In genomic region chr9:69713577-69714327, GRCm38 (mm10) we compare ENCODE assay signal across 14 mouse cellular contexts. TPM values are rescaled to one million over a fixed set of nuclear protein-coding genes. Genes with fewer than 3 reads are reported as not detected.
DNase-seq lines count a peak whose midpoint lies in the region; ATAC-seq and TF ChIP-seq lines count a peak whose summit lies in the region.
"Had no signal": no experiment of that assay in that cellular context is flagged by ENCODE, and none has a peak within 500 bp of the region (broad histone marks: within the 10 kb centered on the region; RNA-seq: fewer than 3 reads in every experiment).

No protein-coding gene starts in this region.

- peaks cover 29% of the 10 kb centered on the region for H3K4me1 ChIP-seq in heart, embryonic 12.5 days (replicated peaks)
- peaks cover 59% of the 10 kb centered on the region for H3K4me1 ChIP-seq in hindbrain, embryonic 10.5 days (replicated peaks)
- H3K4me1 ChIP-seq in midbrain, embryonic 15.5 days: peaks cover 7% of the 10 kb centered on the region; the same call in 1 of the 2 replicates
- H3K4me1 ChIP-seq in thymus, adult 2 months (replicated peaks; ENCODE audit: control insufficient read depth, insufficient read depth, low read length): peaks cover 2% of the 10 kb centered on the region

- H3K9me3 ChIP-seq in heart, embryonic 12.5 days (replicated peaks): no peaks in the 10 kb centered on the region
- no peaks in the 10 kb centered on the region for H3K9me3 ChIP-seq in hindbrain, embryonic 10.5 days
- H3K9me3 ChIP-seq in midbrain, embryonic 15.5 days: no peaks in the 10 kb centered on the region; the same call in 1 of the 2 replicates

- H3K27ac ChIP-seq in heart, embryonic 12.5 days (ENCODE audit: poor library complexity, severe bottlenecking): no peak overlapping the region
- H3K27ac ChIP-seq in hindbrain, embryonic 10.5 days: peak overlapping the region; percentile 82
- H3K27ac ChIP-seq in midbrain, embryonic 15.5 days: no peak overlapping the region
- no peak overlapping the region for H3K27ac ChIP-seq in thymus, adult 2 months (ENCODE audit: control insufficient read depth, insufficient read depth, low read length)

- WGBS in heart, embryonic 12.5 days: 45% methylated on average over 18 of the region's 18 CpGs
- 16% methylated on average over 18 of the region's 18 CpGs for WGBS in hindbrain, embryonic 10.5 days
- 6% methylated on average over 18 of the region's 18 CpGs for WGBS in midbrain, embryonic 15.5 days
- WGBS in thymus, adult 2 months: 82% methylated on average over 18 of the region's 18 CpGs

- no peaks in the 10 kb centered on the region for H3K36me3 ChIP-seq in heart, embryonic 12.5 days
- H3K36me3 ChIP-seq in hindbrain, embryonic 10.5 days: no peaks in the 10 kb centered on the region
- H3K36me3 ChIP-seq in midbrain, embryonic 15.5 days (replicated peaks): no peaks in the 10 kb centered on the region
- H3K36me3 ChIP-seq in thymus, adult 2 months (ENCODE audit: control insufficient read depth, insufficient read depth, low read length): no peaks in the 10 kb centered on the region

- TF ChIP-seq CTCF in brain, embryonic 14.5 days (IDR thresholded peaks at IDR 0.05; ENCODE audit: borderline replicate concordance, extremely low read depth, insufficient read depth, insufficient read length): no peak
- no peak for TF ChIP-seq CTCF in thymus, adult 2 months (IDR thresholded peaks at IDR 0.05; ENCODE audit: borderline replicate concordance, control insufficient read depth, extremely low read depth, insufficient read depth, low read length, poor library complexity)

- H3K4me3 ChIP-seq in heart, embryonic 12.5 days: no peak overlapping the region
- peak overlapping the region; percentile 34 for H3K4me3 ChIP-seq in hindbrain, embryonic 10.5 days
- H3K4me3 ChIP-seq in midbrain, embryonic 15.5 days: no peak overlapping the region
- H3K4me3 ChIP-seq in thymus, adult 2 months (ENCODE audit: control insufficient read depth, insufficient read depth, low read length): no peak overlapping the region

- ATAC-seq in heart, embryonic 12.5 days (ENCODE audit: insufficient number of reproducible peaks, low FRiP score): no peak
- peak; percentile 48; the same call in 1 of the 2 replicates for ATAC-seq in midbrain, embryonic 15.5 days (replicated peaks)
- no peak for ATAC-seq in activated CD4-positive, CD25-positive, alpha-beta regulatory T cell, adult 4 months

- no peak for DNase-seq in heart, postnatal 10 days
- peak; percentile 80 for DNase-seq in brain, embryonic 14.5 days (ENCODE audit: low read depth)
- peak; percentile 75 for DNase-seq in hindbrain, embryonic 10.5 days (ENCODE audit: low spot score)
- DNase-seq in spleen, postnatal 14 days (ENCODE audit: low spot score in 2 of 2): no peak
- DNase-seq in thymus, adult 2 months: no peak
- DNase-seq: adrenal gland, postnatal 14 days; cerebellum, adult 2 months; kidney, adult 18-20 months; layer of hippocampus, adult 9-11 months had no signal

- H3K27me3 ChIP-seq in heart, embryonic 12.5 days (replicated peaks): no peaks in the 10 kb centered on the region
- no peaks in the 10 kb centered on the region for H3K27me3 ChIP-seq in hindbrain, embryonic 10.5 days (ENCODE audit: insufficient read depth, poor library complexity, severe bottlenecking)
- 0 out of 2 replicates have a peak, but pooled peaks cover 8% of the 10 kb centered on the region for H3K27me3 ChIP-seq in midbrain, embryonic 15.5 days (replicated peaks)
- no peaks in the 10 kb centered on the region for H3K27me3 ChIP-seq in thymus, adult 2 months (ENCODE audit: control insufficient read depth, insufficient read depth, low read length)

- TF ChIP-seq POLR2A in brain, embryonic 14.5 days (IDR thresholded peaks at IDR 0.05; ENCODE audit: borderline replicate concordance, extremely low read depth, insufficient read depth, insufficient read length, poor library complexity, severe bottlenecking): no peak
- no peak for TF ChIP-seq POLR2A in thymus, adult 2 months (IDR thresholded peaks at IDR 0.05; ENCODE audit: control insufficient read depth, extremely low read depth, insufficient read depth, low read length, poor library complexity)

- H3K4me2 ChIP-seq in heart, embryonic 12.5 days: peak overlapping the region; percentile 13; the same call in 1 of the 2 replicates
- H3K4me2 ChIP-seq in midbrain, embryonic 15.5 days: peak overlapping the region; percentile 25; the same call in 1 of the 2 replicates

- no peak overlapping the region for H3K9ac ChIP-seq in heart, embryonic 12.5 days
- H3K9ac ChIP-seq in midbrain, embryonic 15.5 days: no peak overlapping the region

- intact Hi-C loops in heart, postnatal 10 days (cut with DNase I): no loop called here

RNA-seq across cellular contexts. Expression of gene Foxb1, which starts 47.0 kb away (rescaled TPM):
- not detected in 2 replicates for polyA plus RNA-seq in heart, embryonic 12.5 days (2016; fragmentation: Nextera tagmentation; extraction: Ambion mirVana)
- not detected for total RNA-seq in heart, postnatal 10 days (2021)
- 10.1 and 14.1 TPM in 2 replicates for polyA plus RNA-seq in brain, embryonic 14.5 days (2012; rRNA removed)
- 5.7 and 6.8 TPM in 2 replicates for polyA plus RNA-seq in hindbrain, embryonic 10.5 days (2016; fragmentation: Nextera tagmentation; extraction: Ambion mirVana)
- 15.1 and 20.7 TPM in 2 replicates for polyA plus RNA-seq in midbrain, embryonic 15.5 days (2015; fragmentation: Nextera tagmentation; extraction: Ambion mirVana)
- polyA plus RNA-seq in activated CD4-positive, CD25-positive, alpha-beta regulatory T cell, adult 4 months (2017; shearing (Covaris generic)): not detected
- polyA plus RNA-seq in thymus, adult 2 months (2012; rRNA removed): 1.0 and 1.7 TPM in 2 replicates
- total RNA-seq: adrenal gland, postnatal 14 days had no signal
- polyA plus RNA-seq: C2C12; gonadal fat pad, adult 2 months had no signal

Comparison
In these comparisons a context has a peak if more than half of its experiments do, and no peak if none do; other contexts are left out.
1. DNase-seq: peak in brain, embryonic 14.5 days (single experiment) and hindbrain, embryonic 10.5 days (single experiment); none in heart, postnatal 10 days (0 of 2), spleen, postnatal 14 days (0 of 2) and thymus, adult 2 months (single experiment).